Mouse (Mus musculus) midbrain, embryonic 15.5 days (tissue): ENCODE measurements around the gene Ptx3. TPM values are rescaled to one million over a fixed set of nuclear protein-coding genes. Genes with fewer than 3 reads are reported as not detected.
A peak's percentile ranks its signal among the peaks of the same experiment; 100 is the strongest.
"Not testable (repeated sequence)": the region's sequence is repeated elsewhere in the genome, so short reads cannot be mapped to it uniquely, and the experiment has no call there.

Experiments used
- ATAC-seq: fragments of 200-750 bp; cut with Nextera tagmentation; replicated peaks from 2 replicates; pipeline ENCODE4 v1.8.0; 2017; ENCODE audit warnings: moderate TSS enrichment
- H3K27ac ChIP-seq: fragments of 300-500 bp; sonication (generic); 2 replicates; pipeline ENCODE4 v1.5.1; 2015; ENCODE audit warnings: mild to moderate bottlenecking, inconsistent platforms
- H3K27me3 ChIP-seq: fragments of 300-500 bp; sonication (generic); replicated peaks from 2 replicates; pipeline ENCODE4 v1.6.1; 2015; ENCODE audit warnings: inconsistent platforms
- H3K36me3 ChIP-seq: fragments of 300-500 bp; sonication (generic); replicated peaks from 2 replicates; pipeline ENCODE4 v1.6.1; 2015; ENCODE audit warnings: inconsistent platforms
- H3K4me1 ChIP-seq: fragments of 300-500 bp; sonication (generic); 2 replicates; pipeline ENCODE4 v1.6.1; 2015; ENCODE audit warnings: inconsistent platforms
- H3K4me2 ChIP-seq: fragments of 300-500 bp; sonication (generic); 2 replicates; pipeline ENCODE4 v1.6.1; 2015; ENCODE audit warnings: inconsistent platforms, mild to moderate bottlenecking, moderate library complexity
- H3K4me3 ChIP-seq: fragments of 300-500 bp; sonication (generic); 2 replicates; pipeline ENCODE4 v1.5.1; 2015; ENCODE audit warnings: mild to moderate bottlenecking, inconsistent platforms
- H3K9ac ChIP-seq: fragments of 300-500 bp; sonication (generic); 2 replicates; pipeline ENCODE4 v1.6.1; 2015; ENCODE audit warnings: mild to moderate bottlenecking, inconsistent platforms
- H3K9me3 ChIP-seq: fragments of 300-500 bp; sonication (generic); 2 replicates; pipeline ENCODE4 v1.6.1; 2016; ENCODE audit warnings: inconsistent platforms
- WGBS: fragments of 180-500 bp; shearing (Covaris S2); methylation state at CpG from one replicate; pipeline ENCODE4 v1.1.7; 2015; ENCODE audit warnings: mixed read lengths; 5-methylcytosine and 5-hydroxymethylcytosine counted together
- polyA plus RNA-seq: library from polyadenylated mRNA; unstranded; fragments of >200 nt; fragmentation: Nextera tagmentation; extraction: Ambion mirVana; gene quantifications from 2 replicates; pipeline ENCODE4 v1.2.1, GENCODE M21; 2015

The Ptx3 gene
- 7.7 and 8.2 TPM in 2 replicates for polyA plus RNA-seq

DNA sequence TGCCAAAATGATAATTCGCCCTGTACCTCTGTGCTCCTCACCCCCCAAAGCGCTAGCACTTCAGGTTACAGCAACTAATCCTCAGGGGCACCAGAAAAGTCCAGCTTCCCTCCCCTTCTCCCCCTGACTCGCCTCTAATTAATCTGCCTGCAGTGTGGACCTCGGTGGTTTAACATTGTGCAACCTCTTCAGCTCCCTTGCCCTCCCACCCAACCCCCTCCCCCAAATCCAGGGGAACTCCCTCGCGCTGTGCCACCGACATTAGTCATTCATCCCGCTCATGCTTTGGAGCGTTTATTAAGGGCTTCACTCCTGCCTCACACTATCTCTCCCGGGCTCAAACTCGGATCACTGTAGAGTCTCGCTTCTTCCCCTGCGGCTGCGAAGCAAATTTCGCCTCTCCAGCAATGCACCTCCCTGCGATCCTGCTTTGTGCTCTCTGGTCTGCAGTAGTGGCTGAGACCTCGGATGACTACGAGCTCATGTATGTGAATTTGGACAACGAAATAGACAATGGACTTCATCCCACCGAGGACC is at the start of gene Ptx3:
Ptx3 (plus strand) TSS at position 256 of the 537 bp plus-strand sequence.
- 1% methylated on average over 20 of the region's 20 CpGs for WGBS
- Histone ChIP-seq H3K4me1 (peaks cover 11% of the 10 kb centered on the region), H3K4me3 (peak within 1 kb of the TSS; percentile 63), H3K27me3 (peaks cover 2% of the 10 kb centered on the region; the same call in 1 of the 2 replicates), H3K4me2 (peak within 1 kb of the TSS; percentile 96), H3K27ac (peak within 1 kb of the TSS; percentile 49), H3K36me3 (no peaks in the 10 kb centered on the region), H3K9me3 (no peaks in the 10 kb centered on the region), H3K9ac (peak within 1 kb of the TSS; percentile 61)
- ATAC-seq, result peak; percentile 59

GRCm38 (mm10) chr3:66172907-66173306 is 46.8 kb upstream of the Ptx3 start:
- 74% methylated on average over 5 of the region's 5 CpGs for WGBS
- Histone ChIP-seq H3K9ac (no peak overlapping the region), H3K9me3 (no peaks in the 10 kb centered on the region), H3K27me3 (no peaks in the 10 kb centered on the region), H3K27ac (no peak overlapping the region), H3K4me1 (no peaks in the 10 kb centered on the region), H3K36me3 (no peaks in the 10 kb centered on the region), H3K4me2 (no peak overlapping the region), H3K4me3 (no peak overlapping the region)
- no peak for ATAC-seq

GRCm38 (mm10) chr3:66179647-66180046 is 40.1 kb upstream of the Ptx3 start:
- no peaks in the 10 kb centered on the region for H3K4me1 ChIP-seq
- no peak overlapping the region for H3K27ac ChIP-seq
- H3K9ac ChIP-seq, result no peak overlapping the region
- no peaks in the 10 kb centered on the region for H3K27me3 ChIP-seq
- WGBS, result 61% methylated on average over 2 of the region's 2 CpGs
- no peak for ATAC-seq
- no peak overlapping the region for H3K4me3 ChIP-seq
- H3K36me3 ChIP-seq, result no peaks in the 10 kb centered on the region
- H3K4me2 ChIP-seq, result no peak overlapping the region
- H3K9me3 ChIP-seq, result no peaks in the 10 kb centered on the region

GRCm38 (mm10) chr3:66193910-66194562 is 25.7 kb upstream of the Ptx3 start:
- no peak for ATAC-seq
- Histone ChIP-seq H3K4me3 (no peak overlapping the region), H3K27ac (no peak overlapping the region), H3K4me2 (no peak overlapping the region), H3K36me3 (no peaks in the 10 kb centered on the region), H3K9ac (no peak overlapping the region), H3K4me1 (no peaks in the 10 kb centered on the region), H3K9me3 (no peaks in the 10 kb centered on the region), H3K27me3 (no peaks in the 10 kb centered on the region)
- 50% methylated on average over 3 of the region's 3 CpGs for WGBS

DNA sequence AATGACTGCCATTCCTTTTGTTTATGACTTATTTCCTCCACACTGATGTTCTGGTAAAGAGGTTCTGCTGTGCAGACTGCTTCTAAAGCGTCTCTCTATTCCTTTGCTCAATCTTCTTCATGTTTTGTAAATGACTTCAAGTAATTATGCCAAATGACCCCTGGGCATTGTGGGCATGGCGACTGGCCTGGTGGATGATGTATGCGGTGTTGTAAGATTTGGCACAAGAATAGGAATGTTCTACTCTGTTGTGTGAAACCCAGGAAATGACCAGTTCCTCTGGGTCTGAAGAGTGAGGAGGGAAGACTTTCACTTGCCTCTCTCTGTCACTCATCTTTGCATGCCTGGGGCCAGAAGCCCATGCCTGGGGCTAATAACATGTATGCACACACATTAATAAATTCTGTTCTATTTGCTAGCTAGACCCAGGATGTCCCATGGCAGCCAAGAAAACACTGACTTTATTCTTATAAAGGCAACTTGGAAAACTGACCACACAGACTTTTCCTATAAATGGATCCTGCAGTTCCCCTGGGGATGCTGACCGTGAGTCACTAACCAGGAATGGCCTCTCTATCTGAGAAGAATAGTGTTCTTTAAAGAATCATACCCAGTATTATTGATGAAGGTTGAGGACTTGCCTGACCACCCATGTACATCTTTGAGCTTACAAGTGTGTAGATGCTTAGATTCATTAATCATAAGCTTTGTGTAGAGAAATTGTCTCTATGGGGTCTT is 10.7 kb upstream of the Ptx3 start:
- no peak overlapping the region for H3K27ac ChIP-seq
- H3K9me3 ChIP-seq, result no peaks in the 10 kb centered on the region
- 0 out of 2 replicates have a peak, but pooled peaks have one; percentile 17 for ATAC-seq
- WGBS, result 75% methylated on average over 4 of the region's 4 CpGs
- H3K9ac ChIP-seq, result no peak overlapping the region
- H3K4me3 ChIP-seq, result no peak overlapping the region
- no peaks in the 10 kb centered on the region for H3K4me1 ChIP-seq
- H3K36me3 ChIP-seq, result no peaks in the 10 kb centered on the region
- H3K27me3 ChIP-seq, result no peaks in the 10 kb centered on the region
- no peak overlapping the region for H3K4me2 ChIP-seq

DNA sequence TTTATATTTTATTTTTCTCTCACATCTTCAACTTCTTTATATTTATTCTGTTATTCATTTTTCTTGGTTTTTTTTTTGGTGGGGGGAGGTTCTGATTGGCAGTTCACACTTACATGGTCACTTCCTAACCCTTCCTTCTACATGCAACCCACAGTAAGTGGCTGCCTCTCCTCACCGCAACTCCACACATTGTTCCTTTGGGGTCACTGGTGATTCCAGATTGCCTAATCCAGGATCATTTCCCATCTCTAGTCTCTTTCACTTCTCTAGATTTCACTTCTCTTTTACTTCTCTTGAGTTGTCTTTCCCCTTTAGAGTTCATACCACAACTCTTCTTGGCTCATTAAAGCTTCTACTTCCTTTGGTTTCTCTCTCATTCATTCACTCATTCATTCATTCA is 6.2 kb upstream of the Ptx3 start:
- no peak for ATAC-seq
- H3K4me1 ChIP-seq, result no peaks in the 10 kb centered on the region
- H3K27ac ChIP-seq, result no peak overlapping the region
- no peak overlapping the region for H3K4me3 ChIP-seq
- no peaks in the 10 kb centered on the region for H3K9me3 ChIP-seq
- no peaks in the 10 kb centered on the region for H3K27me3 ChIP-seq
- no peak overlapping the region for H3K4me2 ChIP-seq
- H3K9ac ChIP-seq, result no peak overlapping the region
- no peaks in the 10 kb centered on the region for H3K36me3 ChIP-seq
- 97% methylated on average over 1 of the region's 1 CpGs for WGBS

- Histone ChIP-seq H3K9me3 (no peaks in the 10 kb centered on the region), H3K4me2 (no peak overlapping the region), H3K9ac (no peak overlapping the region), H3K4me1 (0 out of 2 replicates have a peak, but pooled peaks cover 6% of the 10 kb centered on the region), H3K27ac (no peak overlapping the region), H3K4me3 (no peak overlapping the region), H3K27me3 (0 out of 2 replicates have a peak, but pooled peaks cover 2% of the 10 kb centered on the region), H3K36me3 (no peaks in the 10 kb centered on the region)
- no peak for ATAC-seq
- WGBS, result 72% methylated on average over 8 of the region's 8 CpGs
Observed at GRCm38 (mm10) chr3:66215759-66216158, 4.0 kb upstream of the Ptx3 start.

DNA sequence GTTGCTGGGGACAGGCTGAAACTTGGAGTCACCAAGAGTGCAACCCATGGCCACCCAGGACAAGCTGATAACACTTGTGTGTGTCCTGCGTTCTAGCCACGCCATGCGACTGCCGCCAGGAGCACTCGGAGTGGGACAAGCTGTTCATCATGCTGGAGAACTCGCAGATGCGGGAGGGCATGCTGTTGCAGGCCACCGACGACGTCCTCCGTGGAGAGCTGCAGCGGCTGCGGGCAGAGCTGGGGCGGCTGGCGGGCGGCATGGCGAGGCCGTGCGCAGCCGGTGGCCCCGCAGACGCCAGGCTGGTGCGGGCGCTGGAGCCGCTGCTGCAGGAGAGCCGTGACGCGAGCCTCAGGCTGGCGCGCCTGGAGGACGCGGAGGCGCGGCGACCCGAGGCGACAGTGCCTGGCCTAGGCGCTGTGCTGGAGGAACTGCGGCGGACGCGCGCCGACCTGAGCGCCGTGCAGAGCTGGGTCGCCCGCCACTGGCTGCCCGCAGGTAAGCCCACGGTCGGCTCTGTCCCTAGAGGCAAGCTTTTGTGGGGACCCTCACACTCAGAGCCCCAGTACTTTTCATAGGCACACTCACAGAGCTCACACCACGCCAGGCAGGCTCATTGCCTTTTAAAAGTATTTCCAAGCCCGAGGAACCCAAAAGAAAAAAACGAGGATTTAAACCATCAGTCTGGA is 988 bp downstream of the Ptx3 start:
- H3K4me2 ChIP-seq, result peak overlapping the region; percentile 96
- H3K27ac ChIP-seq, result peak overlapping the region; percentile 49
- under 1% methylated on average over 54 of the region's 54 CpGs for WGBS
- H3K4me1 ChIP-seq, result peaks cover 11% of the 10 kb centered on the region
- H3K9ac ChIP-seq, result peak overlapping the region; percentile 61
- no peaks in the 10 kb centered on the region for H3K9me3 ChIP-seq
- peak; percentile 93 for ATAC-seq
- H3K27me3 ChIP-seq, result peaks cover 2% of the 10 kb centered on the region; the same call in 1 of the 2 replicates
- peak overlapping the region; percentile 63 for H3K4me3 ChIP-seq
- H3K36me3 ChIP-seq, result no peaks in the 10 kb centered on the region

DNA sequence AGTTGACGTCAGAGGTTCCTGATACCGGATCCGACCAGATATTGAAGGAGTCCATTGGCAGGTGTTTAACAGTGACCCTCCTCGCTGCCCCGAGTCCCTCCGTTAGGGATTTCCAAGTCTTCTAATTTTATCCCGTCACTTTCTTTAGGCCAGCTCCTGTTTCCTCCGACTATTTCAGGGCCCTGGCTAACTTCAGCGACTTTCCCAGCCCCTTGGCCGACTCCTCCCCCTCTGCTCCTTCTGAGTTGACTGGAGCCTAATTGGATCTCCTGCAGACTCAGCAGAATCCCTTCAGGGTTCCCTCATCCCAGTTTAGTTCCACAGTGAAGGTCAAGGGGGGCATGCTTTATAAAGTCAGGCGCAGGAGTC is 1.5 kb downstream of the Ptx3 start:
- WGBS, result 1% methylated on average over 11 of the region's 11 CpGs
- H3K4me3 ChIP-seq, result peak overlapping the region; percentile 63
- H3K27ac ChIP-seq, result no peak overlapping the region
- H3K9me3 ChIP-seq, result no peaks in the 10 kb centered on the region
- peaks cover 2% of the 10 kb centered on the region; the same call in 1 of the 2 replicates for H3K27me3 ChIP-seq
- H3K9ac ChIP-seq, result peak overlapping the region; percentile 61; the same call in 1 of the 2 replicates
- H3K36me3 ChIP-seq, result no peaks in the 10 kb centered on the region
- H3K4me1 ChIP-seq, result peaks cover 11% of the 10 kb centered on the region
- peak; percentile 62 for ATAC-seq
- peak overlapping the region; percentile 96 for H3K4me2 ChIP-seq

DNA sequence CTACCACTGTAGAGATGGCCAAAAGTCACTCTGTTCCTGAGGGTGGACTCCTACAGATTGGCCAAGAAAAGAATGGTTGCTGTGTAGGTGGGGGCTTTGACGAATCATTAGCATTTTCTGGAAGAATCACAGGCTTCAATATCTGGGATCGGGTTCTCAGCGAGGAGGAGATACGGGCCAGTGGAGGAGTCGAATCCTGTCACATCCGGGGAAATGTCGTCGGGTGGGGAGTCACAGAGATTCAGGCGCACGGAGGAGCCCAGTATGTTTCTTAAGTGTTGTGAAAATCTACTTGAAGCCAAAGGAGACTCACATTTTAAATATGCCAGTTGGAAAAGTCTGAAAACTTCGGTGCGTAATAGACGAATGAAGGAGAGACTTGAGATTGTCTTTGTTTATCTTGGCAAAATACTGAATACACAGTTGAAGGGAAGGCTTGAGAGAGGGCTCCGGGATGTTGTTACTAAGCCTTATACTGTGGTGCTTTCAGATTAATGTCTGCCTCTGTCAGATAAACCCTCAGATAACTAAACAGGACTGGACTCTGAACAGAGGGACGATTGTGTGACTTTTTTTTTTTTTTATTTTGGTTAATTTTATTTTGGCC is 5.3 kb downstream of the Ptx3 start:
- Histone ChIP-seq H3K4me3 (no peak overlapping the region), H3K9ac (no peak overlapping the region), H3K4me1 (peaks cover 9% of the 10 kb centered on the region), H3K36me3 (no peaks in the 10 kb centered on the region), H3K9me3 (no peaks in the 10 kb centered on the region), H3K4me2 (no peak overlapping the region), H3K27me3 (no peaks in the 10 kb centered on the region; the same call in 1 of the 2 replicates), H3K27ac (no peak overlapping the region)
- no peak for ATAC-seq
- 82% methylated on average over 15 of the region's 15 CpGs for WGBS

- H3K27me3 ChIP-seq, H3K9ac ChIP-seq, H3K27ac ChIP-seq, H3K4me1 ChIP-seq, H3K4me3 ChIP-seq, H3K9me3 ChIP-seq, H3K4me2 ChIP-seq, H3K36me3 ChIP-seq: not testable (repeated sequence)
- WGBS, result 34% methylated on average over 4 of the region's 4 CpGs
- peak; percentile 85 for ATAC-seq
Observed at GRCm38 (mm10) chr3:66236234-66236871, 16.6 kb downstream of the Ptx3 start.
